Mouse (Mus musculus) kidney, postnatal 14 days (tissue): ENCODE data around the gene Myh9.
A peak's percentile ranks its signal among the peaks of the same experiment; 100 is the strongest.

Source experiments
- DNase-seq: peaks from one replicate; pipeline ENCODE4 v3.0.0; 2022; ENCODE audit warnings: mixed read lengths

Gene Myh9

DNA sequence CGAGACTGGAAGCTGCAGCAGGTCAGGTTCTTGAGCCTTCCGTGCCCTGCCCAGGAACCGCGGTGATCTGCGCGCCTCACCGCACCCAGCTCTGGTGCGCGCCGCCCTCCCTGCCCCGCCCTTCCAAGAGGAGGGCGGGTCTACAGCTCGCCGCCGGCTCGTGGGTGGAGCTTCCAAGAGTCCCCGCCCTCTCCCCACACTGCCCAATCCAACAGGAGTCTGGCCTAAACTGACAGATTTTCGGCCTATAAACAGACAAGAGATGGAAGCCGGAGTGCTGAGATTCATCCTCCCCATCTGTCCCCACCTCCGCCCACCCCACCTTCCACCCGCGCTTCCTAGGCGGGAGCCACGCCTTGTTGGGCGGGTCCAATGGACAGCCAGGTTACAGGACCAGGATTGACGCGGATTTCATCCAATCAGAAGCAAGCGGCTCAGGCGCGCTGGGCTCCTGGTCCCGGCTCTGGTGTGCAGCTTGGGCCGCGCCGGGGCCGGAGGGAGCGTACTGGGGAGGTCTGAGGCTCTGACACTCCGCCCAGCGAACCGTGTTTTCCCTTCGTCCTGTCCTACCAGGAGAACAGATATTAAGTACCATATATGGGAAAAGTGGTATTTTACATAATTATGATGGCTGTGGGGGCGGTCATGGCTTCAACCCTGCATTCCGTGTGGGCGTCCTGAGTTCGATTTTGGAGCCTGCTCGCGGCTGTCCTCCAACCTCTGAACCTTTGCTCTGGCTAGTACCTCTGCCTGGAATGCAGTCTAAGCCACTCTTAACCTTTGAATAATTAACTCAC, at the start of gene Myh9:
Gene Myh9, minus strand, starts transcription at position 129 of the 797 bp plus-strand sequence.
- DNase-seq = peak; percentile 100

DNA sequence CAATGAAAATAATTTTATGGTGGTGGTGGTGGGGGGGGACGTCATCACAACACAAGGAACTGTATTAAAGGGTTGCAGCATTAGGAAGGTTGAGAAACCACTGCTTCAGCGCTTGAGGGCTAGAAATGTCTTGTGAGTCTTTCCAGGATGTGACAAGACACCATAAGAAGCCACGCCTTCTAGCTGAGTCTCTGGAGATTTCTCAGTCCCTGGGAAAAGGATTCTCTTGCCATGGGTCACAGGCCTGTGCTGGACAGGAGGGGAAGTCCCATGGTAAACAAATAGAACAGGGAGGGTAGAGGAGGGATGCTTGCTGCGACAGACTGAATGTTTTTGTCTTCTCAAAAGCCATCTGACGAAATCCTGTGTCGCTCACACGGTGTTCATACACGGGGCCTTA, 49.8 kb upstream of the Myh9 start:
- DNase-seq = peak; percentile 76

DNA sequence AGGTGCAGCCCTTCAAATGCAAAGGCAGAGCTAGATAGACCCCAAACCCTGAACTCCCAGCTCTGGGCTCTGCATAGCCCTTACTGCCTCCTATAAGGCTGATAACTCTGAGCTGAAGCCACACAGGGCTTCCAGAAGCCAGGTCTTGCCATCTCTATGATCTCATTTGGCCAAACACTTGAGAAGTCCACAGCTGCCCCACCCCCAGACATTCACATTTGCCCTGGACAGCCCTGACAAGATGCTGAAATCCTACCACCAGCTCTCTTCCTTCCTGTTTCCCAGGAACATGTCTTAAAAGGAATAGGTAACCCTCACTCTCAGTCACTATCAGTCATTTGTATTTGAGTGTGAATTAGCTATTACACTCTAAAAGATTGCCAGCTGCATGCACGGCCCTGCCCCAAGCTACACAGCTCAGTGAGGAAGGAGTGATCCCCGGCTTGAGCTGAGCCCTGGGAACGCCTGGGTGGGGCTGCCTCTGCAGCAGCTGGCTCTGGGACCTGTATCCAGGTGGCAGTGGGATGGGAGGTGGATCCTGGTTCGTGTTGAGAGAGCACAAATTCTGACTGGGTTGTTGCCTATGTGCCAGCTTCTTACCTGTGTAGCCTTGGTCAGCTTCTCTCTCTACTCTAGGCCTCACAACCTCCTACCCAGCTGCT, 47.9 kb upstream of the Myh9 start:
- no peak for DNase-seq

DNA sequence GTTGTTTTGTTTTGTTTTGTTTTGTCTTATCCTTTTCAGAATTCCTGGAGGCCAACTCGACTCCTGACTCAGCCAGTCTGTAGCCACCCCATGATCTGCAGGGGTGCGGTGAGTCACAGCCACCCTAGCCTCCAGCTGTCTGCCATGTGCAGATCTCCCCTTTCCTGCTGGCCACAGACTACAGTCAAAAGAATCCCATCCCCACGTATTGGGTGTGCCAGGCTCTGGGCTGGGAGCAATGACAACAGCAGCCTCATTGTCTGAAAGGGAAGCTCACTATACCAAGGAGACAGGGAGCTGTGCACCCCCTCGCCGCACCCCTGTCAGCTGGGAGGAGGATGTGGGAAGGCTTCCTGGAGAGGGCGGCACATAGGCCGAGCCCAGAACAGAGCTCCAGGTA, 46.3 kb upstream of the Myh9 start:
- DNase-seq = no peak

DNA sequence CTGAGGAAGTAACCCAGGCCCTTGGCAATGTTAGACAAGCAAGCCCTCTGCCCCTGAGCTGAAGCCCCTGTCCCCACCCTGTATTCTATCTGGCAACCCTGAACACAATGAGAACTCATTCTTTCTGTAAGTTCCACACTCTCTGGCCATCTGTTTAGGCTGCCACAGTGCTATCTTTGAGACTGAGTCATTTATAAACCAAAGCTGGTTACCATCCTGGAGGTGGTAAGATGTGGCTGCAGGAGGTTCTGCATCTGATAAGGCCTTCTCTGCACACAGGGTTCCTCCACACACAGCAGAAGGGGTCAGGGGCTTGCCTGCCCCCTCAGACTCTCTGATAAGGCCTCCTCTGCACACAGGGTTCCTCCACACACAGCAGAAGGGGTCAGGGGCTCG, 45.1 kb upstream of the Myh9 start:
- no peak for DNase-seq

DNA sequence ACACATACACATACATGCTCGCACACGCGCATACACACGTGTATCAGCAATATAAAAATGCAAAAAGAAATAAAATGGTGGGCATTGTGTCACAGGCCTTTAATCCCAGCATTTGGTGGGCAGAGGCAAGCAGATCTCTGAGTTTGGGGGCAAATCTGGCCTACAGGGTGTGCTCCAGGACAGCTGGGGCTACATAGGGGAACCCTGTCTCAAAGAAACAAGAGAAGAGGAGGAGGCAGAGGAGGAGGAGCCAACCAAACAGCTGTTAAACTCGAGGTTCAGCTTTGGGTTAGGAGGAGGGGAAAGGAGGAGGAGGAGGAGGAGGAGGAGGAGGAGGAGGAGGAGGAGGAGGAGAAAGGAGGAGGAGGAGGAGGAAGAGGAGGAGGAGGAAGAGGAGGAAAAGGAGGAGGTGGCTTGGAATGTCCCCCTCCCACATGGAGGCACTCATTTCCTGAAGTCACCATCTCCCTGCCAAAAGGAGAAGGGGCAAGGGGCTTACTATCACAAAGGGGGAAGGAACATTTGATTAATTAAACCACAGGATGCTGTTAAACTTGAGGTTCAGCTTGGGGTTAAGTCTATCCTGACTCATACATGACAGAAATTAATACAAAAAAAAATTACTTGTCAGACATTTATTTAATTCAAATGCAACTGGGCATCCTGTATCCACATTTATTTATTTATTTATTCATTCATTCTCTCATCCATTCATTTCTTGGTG, 44.6 kb upstream of the Myh9 start:
- no peak for DNase-seq

DNA sequence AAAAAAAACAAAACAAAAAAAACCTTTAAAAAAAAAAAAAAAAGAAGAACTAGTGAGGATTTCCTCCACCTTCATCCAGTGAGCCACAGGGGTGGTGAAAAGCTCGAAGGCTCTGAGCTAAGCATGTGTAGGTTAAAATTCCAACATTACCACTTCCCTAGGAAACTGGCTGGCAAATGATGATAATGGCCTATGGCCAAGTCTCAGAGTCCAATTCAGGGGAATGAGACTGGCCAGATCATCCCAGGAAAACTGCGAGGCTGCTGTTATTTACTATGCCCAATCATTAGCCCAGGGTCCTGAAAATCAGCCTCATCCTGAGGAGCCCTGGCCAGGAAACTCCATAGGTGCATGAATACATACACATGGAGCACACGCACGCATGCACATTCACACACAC, 44.0 kb upstream of the Myh9 start:
- peak; percentile 67 for DNase-seq

DNA sequence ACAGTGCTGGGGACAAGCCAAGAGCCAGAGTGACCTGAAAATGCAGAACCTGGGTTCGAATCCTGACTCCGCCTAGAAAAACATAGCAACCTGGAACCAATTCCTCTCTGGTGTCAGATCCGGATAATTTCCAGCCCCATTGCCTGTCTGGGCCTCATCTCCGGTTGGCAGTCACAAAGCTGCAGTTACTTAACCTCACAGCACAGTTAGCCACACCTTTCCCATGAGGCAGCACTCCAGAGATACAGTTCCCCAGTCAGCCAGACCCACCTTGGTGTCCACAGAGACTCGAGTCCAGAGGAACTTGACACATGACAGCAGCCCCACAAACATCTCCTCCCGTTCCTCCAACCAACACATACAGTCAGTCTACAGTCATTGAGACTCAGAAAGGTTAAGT, 43.2 kb upstream of the Myh9 start:
- no peak for DNase-seq

DNA sequence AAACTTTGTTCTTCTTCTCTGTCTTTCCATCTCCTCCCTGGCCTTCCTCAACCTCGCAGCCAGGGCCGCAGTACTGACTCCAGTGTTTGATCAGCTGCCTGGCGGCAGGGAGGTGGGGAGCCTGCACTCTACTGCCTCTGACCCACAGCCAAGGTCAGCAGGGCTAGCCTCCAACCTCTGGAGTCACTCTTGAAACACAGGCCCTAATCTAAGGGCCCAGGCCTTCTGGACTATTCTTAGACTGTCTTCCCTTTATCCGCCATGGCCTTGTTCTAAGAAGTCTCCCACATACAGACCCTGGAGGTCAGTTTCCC, 41.7 kb upstream of the Myh9 start:
- no peak for DNase-seq

DNA sequence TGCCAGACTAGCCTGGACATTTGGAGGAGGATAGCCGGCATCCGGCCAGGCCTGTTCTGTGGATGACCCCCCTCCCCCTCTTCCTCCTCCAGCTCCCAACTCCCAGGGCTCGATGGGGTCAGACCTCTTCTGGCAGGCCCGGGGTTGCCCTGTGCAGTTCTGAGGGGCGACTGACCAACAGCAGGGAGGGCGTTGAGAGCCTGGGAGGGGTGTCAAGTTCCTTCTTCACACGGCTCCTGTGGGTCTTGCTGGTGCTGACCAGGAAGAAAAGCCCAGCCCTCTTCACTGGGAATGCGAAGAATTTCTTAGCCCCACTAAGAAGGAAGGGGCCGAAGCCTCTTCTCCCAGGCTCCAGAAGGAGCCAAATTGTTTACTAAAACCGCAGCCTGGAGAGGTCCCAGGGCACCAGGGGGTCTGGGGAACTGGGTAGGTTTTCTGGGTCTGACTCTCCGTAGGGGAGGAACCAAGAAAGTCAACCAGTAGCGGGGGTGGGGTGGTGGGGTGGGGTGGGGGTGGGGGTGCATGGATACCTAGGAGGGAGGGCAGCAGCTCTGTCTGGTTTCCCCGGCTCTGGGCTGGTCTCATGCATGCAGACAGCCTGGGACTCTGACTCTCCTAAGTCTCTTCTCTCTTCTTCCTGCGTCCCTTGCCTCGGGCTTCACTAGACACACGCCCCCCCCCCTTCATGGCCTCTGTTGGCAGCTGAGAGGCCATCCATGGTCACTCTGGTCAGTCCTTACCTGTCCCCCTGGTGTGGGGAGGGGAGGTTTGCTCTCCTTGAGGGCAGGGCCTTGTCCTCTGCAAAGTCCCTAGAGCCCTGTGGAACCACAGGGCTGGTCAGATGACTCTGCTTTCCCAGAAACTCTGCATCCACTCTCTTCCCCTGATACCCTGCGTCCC, 41.1 kb upstream of the Myh9 start:
- peak; percentile 82 for DNase-seq

DNA sequence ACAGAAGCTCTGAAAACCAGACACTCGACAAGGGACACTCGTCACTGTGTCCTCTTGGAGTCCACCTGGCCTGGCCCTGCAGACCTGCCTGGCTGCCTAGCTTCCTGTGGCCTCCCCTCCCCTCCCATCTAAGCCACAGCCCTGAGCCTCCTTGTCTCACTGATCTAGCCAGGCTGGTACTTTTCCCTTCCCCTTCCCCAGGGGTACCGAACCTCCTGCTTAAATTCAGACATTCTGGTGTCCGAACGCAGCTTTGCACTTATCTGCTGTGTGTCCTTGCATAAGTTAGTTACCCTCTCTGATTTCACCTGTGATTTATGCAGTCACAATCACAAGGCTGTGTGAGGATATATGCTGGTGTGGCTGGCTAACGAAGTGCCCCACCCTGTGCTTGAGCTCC, 40.3 kb upstream of the Myh9 start:
- DNase-seq = no peak

GRCm38 (mm10) chr15:77881698-77882097, 39.7 kb upstream of the Myh9 start:
- no peak for DNase-seq

DNA sequence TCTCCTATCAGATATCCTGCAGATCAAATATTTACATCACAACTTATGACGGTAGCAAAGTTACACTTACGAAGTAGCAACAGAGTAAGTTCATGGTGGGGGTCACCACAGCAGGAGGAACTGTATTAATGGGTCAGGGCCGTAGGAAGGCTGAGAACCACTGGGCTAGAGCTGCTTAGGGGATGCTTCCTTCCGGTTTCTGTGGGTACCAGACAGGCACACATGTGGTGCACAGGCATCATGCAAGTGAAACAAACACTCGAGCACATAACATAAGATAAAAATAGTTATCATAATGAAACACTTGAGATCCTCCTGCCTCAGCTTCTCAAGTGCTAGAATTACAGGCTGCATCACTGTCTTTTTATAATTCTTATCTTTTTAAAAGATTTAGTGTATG, 38.8 kb upstream of the Myh9 start:
- no peak for DNase-seq

DNA sequence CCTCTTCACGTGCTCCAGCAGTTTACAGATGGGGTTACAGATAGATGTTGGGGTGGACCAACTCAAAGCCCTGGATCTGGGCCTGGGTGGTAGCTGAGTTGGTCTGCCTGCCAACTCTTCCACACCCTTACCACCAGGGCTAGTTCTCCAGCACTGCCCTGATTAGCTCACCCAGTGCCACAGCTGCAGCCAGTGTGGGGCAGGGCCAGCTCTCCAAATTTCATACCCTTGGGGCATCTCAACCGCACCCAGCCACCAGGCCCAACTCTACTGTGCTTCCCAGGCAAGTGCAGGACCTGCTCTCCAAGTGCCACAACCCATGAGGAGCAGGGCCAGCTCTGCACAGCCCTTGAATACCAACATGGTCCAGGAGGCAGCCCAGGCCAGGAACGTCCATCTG, 37.8 kb upstream of the Myh9 start:
- no peak for DNase-seq

GRCm38 (mm10) chr15:77877209-77877608, 35.2 kb upstream of the Myh9 start:
- DNase-seq = no peak

DNA sequence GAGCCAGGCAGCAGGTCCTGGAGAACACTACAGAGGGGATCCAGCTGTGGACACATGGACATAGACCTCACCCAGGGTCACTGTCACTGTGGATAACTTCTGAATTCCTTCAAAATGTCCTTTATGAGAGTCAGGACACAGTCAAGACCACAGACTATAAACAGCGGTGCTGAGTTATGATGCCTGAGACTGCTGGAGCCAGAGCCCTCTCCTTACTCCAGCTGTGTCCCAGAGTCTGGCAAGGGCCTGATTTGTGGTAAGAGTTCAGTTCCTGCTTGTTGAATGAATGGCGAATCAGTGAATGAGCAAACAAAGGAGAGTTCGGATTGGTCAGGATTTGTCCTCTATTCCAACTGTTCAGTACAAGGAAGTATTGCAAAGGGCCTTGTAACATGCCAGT, 34.7 kb upstream of the Myh9 start:
- peak; percentile 77 for DNase-seq

DNA sequence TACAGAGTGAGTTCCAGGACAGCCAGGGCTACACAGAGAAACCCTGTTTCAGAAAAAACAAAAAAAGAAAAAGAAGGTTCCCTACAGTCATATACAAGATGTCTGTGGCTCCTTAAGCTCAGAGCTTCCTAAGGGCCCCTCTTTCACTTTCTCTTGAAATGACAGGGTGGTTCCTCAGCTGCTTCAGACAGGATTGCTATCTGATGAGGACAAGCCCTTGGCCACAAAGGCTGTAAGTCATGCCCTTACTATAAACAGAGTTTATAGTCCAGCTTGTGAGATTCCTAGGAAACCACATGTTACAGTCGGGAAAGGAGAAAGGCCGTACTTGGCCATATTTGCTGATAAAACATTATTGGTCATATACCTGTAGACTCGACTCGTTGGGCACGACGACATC, 34.0 kb upstream of the Myh9 start:
- no peak for DNase-seq

DNA sequence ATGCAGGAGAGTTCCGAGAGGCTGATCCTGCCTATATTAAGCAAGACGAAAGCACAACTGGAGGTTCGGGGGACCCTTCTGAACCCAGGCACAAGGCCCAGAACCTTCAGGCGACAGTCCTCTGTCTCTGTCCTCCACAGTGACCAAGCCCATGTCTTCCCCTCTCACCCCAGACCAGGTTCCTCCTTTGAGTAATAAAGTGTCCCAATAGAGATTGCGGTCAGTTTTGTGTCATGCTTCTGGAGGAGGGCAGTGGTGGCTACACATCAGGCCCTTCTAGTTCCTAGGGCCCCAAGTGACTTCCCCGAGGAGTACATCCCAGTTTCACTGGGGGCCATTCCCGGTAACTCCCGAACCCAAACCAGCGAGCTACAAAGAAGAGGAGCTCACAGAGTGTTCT, 32.8 kb upstream of the Myh9 start:
- no peak for DNase-seq

DNA sequence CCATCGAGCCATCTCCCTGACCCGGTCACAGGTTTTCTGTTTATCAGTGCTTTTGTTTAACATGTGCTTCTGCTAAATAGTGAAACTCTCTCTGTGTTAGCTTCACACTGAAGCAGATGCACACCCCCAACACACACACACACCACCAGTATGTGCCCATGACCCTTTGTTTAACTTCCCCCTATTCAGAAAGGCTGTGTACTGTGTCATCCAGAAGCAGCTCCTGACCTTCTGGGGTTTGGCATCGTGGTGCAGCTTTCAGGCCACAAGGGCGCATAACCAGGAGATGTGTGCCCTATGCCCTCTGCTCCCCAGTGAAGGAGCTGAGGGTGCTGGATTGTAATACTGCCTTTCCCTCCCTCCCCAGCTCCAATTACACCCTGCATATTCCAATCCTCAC, 32.3 kb upstream of the Myh9 start:
- DNase-seq = no peak

GRCm38 (mm10) chr15:77873564-77873963, 31.6 kb upstream of the Myh9 start:
- DNase-seq = peak; percentile 81

DNA sequence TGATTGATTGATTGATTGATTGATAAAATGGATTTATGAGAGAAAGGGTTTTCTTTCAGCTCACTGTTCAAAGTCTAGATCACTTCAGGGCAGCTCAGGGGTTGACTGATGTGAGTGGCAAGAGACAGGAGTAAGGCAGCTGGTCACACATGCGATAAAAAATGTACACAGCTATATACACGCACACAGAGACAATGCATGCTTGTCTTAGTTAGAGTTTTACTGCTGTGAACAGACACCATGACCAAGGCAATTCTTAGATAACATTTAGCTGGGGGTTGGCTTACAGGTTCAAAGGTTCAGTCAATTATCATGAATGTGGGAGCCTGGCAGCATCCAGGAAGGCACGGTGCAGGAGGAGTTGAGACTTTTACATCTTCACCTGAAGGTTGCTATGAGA, 31.0 kb upstream of the Myh9 start:
- DNase-seq = no peak

DNA sequence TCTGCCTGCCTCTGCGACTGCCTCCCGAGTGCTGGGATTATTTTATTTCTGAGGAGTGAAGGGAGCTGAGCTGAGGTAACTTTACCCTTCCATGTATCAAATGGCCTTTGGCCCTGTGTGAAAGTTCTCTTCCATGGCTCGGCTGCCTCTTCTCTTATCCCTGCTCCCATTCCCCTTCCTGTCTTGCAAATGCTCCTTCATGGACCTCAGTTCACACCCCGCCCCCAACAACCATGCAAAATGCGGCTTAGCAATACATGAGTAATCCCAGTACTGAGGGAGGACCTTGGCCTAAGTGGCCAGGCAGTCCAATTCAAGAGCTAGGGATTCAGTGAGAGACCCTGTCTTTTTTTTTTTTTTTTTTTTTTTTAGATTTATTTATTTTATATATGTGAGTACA, 26.4 kb upstream of the Myh9 start:
- DNase-seq = no peak
